Mouse (Mus musculus) intestine, postnatal 0 days (tissue): ENCODE measurements around the gene Mief2. TPM values are rescaled to one million over a fixed set of nuclear protein-coding genes. Genes with fewer than 3 reads are reported as not detected.

Source experiments
- ATAC-seq: fragments of 200-750 bp; cut with Nextera tagmentation; 2 replicates; pipeline ENCODE4 v1.8.0; 2017; ENCODE audit warnings: mild to moderate bottlenecking, moderate TSS enrichment, moderate library complexity
- H3K27ac ChIP-seq: fragments of 300-500 bp; sonication (generic); 2 replicates; pipeline ENCODE4 v1.5.1; 2014; ENCODE audit warnings: mild to moderate bottlenecking, low read depth, low read length, moderate library complexity
- H3K27me3 ChIP-seq: fragments of 300-500 bp; sonication (generic); replicated peaks from 2 replicates; pipeline ENCODE4 v1.6.1; 2014; ENCODE audit warnings: low read length, mixed read lengths; ENCODE audit not compliant: control insufficient read depth, insufficient read depth
- H3K36me3 ChIP-seq: fragments of 300-500 bp; sonication (generic); 2 replicates; pipeline ENCODE4 v1.6.1; 2014; ENCODE audit warnings: mild to moderate bottlenecking, moderate library complexity; ENCODE audit not compliant: control insufficient read depth, insufficient read depth
- H3K4me1 ChIP-seq: fragments of 300-500 bp; sonication (generic); replicated peaks from 2 replicates; pipeline ENCODE4 v1.6.1; 2014; ENCODE audit warnings: antibody characterized with exemption, low read length, mixed read lengths; ENCODE audit not compliant: control insufficient read depth, insufficient read depth
- H3K4me2 ChIP-seq: fragments of 300-500 bp; sonication (generic); replicated peaks from 2 replicates; pipeline ENCODE4 v1.6.1; 2014; ENCODE audit warnings: low read depth, mild to moderate bottlenecking, moderate library complexity
- H3K4me3 ChIP-seq: fragments of 300-500 bp; sonication (generic); 2 replicates; pipeline ENCODE4 v1.5.1; 2014; ENCODE audit warnings: low read depth, low read length
- H3K9ac ChIP-seq: fragments of 300-500 bp; sonication (generic); 2 replicates; pipeline ENCODE4 v1.6.1; 2014; ENCODE audit warnings: mild to moderate bottlenecking, low read depth, low read length
- H3K9me3 ChIP-seq: fragments of 300-500 bp; sonication (generic); 2 replicates; pipeline ENCODE4 v1.6.1; 2016; ENCODE audit warnings: mixed run types; ENCODE audit not compliant: control insufficient read depth
- CTCF ChIP-seq: sonication (generic); IDR thresholded peaks from 2 replicates; pipeline ENCODE4 v1.5.1; 2016; ENCODE audit warnings: low read depth, mild to moderate bottlenecking, control low read depth, antibody characterized with exemption, moderate library complexity
- WGBS: fragments of 180-500 bp; shearing (Covaris S2); extraction: QIAGEN DNeasy Blood & Tissue Kit; methylation state at CpG from one replicate; pipeline ENCODE4 v1.1.7; 2014; 5-methylcytosine and 5-hydroxymethylcytosine counted together
- polyA plus RNA-seq: library from polyadenylated mRNA; unstranded; fragments of >200 nt; fragmentation: Nextera tagmentation; extraction: Ambion mirVana; gene quantifications from 2 replicates; pipeline ENCODE4 v1.2.1, GENCODE M21; 2015

Mief2 gene
- polyA plus RNA-seq, 1 experiment from 2014 or later: 7.3 TPM

DNA sequence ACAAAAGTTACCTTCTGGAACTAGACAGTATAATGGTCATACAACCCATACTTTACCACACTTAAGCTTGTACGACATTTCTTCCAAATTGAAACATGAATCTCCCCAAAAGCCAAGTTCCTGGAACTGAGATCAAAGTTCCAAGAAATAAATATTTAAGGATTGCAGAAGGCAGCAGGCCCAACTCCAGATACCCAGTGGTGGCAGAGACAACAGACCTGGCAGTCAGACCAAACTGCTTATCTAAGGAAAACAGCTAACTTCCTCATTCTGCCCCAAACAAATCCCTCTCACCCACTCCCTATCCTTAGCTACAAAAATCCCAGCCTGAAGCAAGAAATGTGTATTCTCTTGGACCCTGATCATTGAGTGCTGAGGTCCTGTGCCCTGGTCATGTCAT is 46.6 kb downstream of the Mief2 start:
- ATAC-seq: no peak
- Histone ChIP-seq H3K27ac (no peak overlapping the region), H3K4me1 (peaks cover 8% of the 10 kb centered on the region), H3K4me3 (no peak overlapping the region), H3K9me3 (no peaks in the 10 kb centered on the region), H3K4me2 (no peak overlapping the region), H3K27me3 (no peaks in the 10 kb centered on the region), H3K9ac (no peak overlapping the region), H3K36me3 (peaks cover 7% of the 10 kb centered on the region; the same call in 1 of the 2 replicates)
- WGBS: 56% methylated on average over 1 of the region's 1 CpGs
- TF ChIP-seq CTCF: no peak

DNA sequence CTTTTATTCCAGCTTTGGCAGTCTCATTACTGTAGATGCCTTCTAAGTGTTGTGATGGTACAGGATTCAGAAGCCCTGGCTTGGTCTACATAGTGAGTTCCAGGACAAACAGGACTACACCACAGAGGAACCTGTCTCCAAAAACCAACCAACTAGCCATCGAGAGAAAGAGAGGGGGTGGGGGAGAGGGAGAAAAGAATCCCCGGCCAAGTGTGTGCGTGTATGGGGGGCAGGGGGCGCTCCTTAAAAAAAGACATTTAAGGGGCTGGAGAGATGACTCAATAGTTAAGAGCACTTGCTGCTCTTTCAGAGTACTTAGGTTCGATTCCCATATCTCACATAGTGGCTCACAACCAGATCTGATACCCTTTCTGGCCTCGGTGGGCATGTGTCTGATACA is 47.4 kb downstream of the Mief2 start:
- Histone ChIP-seq H3K9me3 (no peaks in the 10 kb centered on the region), H3K27me3 (no peaks in the 10 kb centered on the region), H3K4me3 (no peak overlapping the region), H3K4me2 (peak overlapping the region; percentile 83), H3K4me1 (peaks cover 15% of the 10 kb centered on the region), H3K36me3 (peaks cover 11% of the 10 kb centered on the region; the same call in 1 of the 2 replicates), H3K9ac (no peak overlapping the region), H3K27ac (no peak overlapping the region)
- no peak for TF ChIP-seq CTCF
- 50% methylated on average over 6 of the region's 6 CpGs for WGBS
- ATAC-seq: no peak

DNA sequence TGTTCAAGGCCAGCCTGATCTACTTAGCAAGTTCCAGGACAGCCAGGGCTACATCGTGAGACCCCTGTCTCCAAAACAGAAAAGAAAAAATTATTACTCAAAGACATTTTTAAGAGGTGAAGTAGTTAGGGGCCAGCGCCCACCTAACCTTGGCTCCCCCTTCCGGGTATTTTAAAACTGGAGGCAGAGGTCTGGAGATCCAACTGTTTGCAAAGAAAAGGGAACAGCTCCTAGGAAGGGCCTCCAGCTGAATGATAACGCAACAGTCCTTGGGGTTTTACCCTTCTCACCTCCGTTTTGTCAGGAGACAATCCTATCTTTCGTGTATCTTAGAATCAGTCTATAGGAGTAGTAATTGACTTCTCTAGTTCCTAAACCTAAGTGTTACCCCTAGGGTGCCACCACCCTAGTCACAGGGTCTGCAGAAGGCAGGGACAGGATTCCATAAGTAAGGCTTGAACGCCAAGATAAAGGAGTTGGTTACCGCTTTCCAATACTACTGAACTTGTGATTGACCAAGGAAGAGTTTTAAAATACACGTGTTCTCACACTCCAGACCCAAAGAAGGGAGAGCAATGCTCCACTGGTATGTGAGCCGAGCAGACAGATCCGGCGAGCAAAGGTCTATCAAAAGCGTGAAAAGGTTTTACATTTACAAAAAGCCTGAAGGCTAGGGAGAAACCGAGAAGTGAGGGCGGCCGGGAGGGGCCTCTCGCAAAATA is 48.1 kb downstream of the Mief2 start:
- WGBS: 3% methylated on average over 17 of the region's 17 CpGs
- no peaks in the 10 kb centered on the region for H3K27me3 ChIP-seq
- no peaks in the 10 kb centered on the region for H3K9me3 ChIP-seq
- peaks cover 11% of the 10 kb centered on the region; the same call in 1 of the 2 replicates for H3K36me3 ChIP-seq
- no peak for TF ChIP-seq CTCF
- H3K4me2 ChIP-seq: peak overlapping the region; percentile 83
- no peak for ATAC-seq
- H3K4me1 ChIP-seq: peaks cover 19% of the 10 kb centered on the region
- H3K27ac ChIP-seq: peak overlapping the region; percentile 90
- peak overlapping the region; percentile 77 for H3K9ac ChIP-seq
- peak overlapping the region; percentile 63 for H3K4me3 ChIP-seq

DNA sequence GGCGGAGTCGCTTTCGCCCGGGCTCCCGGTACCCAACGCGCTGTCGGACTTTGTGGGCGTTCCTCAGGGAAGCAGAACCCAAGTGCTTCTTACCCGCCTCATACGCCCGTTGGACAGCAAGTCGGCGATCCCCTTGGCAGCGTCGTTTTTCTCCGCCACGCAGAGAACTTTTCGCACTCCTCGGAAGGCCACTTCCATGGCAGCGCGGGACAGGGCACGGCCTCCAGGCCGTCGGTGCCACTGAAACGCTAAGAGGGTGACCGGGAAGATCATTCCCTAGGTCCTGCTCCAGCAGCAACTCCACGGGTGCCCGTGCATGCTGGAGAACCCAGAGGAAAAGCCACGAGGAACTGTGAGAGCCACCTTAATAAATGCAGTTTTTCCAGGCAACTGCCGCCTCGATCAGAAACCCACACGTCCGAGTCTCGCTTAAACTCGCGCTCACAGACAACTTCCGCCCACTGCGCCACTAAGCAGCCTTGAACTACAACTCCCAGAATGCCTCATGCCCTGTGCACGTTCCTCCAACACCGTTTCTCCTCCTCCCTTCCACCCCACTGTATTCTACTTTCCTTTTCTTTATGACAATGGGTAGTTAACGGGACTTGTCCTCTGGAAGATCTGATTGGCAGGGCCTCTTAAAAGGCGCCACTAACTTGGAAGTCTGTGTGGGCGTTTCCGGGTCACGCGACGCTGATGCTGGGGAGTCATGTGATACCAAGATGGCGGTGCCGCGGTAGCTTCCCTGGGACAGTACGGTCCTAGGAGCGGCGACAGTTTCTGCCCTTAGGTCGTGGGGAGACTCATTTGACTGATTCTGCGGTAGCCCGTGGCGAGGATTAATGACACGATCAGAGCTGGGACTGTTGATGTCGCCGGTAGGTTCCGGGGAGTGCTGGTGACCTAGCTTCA is 48.9 kb downstream of the Mief2 start, which contains the start of the genes Top3a and Smcr8:
Gene Top3a, minus strand, starts transcription at position 537 of the 912 bp plus-strand sequence.
Gene Smcr8, plus strand, starts transcription at position 696 of the 912 bp plus-strand sequence.
- Histone ChIP-seq H3K27ac (peak within 1 kb of the TSS; percentile 90), H3K4me1 (peaks cover 19% of the 10 kb centered on the region), H3K27me3 (no peaks in the 10 kb centered on the region), H3K4me3 (peak within 1 kb of the TSS; percentile 63), H3K9me3 (no peaks in the 10 kb centered on the region), H3K36me3 (peaks cover 11% of the 10 kb centered on the region; the same call in 1 of the 2 replicates), H3K9ac (peak within 1 kb of the TSS; percentile 77), H3K4me2 (peak within 1 kb of the TSS; percentile 83)
- peak; percentile 98 for ATAC-seq
- under 1% methylated on average over 62 of the region's 62 CpGs for WGBS
- TF ChIP-seq CTCF: no peak

DNA sequence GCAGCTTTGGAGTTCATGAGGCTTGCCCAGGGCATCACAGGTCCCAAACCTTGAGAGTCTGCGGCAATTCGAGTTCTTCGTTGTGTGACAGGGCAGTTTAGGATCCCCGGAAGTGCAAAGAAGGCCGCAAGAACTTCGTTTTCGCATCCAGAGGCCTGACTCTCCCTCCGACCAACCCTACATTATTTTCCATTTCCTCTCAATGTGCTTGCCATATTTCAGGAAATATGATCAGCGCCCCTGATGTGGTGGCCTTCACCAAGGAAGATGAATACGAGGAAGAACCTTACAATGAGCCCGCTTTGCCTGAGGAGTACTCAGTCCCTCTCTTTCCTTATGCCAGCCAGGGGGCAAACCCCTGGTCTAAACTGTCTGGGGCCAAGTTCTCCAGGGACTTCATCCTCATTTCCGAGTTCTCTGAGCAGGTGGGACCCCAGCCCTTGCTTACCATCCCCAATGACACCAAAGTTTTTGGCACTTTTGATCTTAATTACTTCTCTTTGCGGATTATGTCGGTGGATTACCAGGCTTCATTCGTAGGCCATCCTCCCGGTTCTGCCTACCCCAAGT is 49.7 kb downstream of the Mief2 start:
- no peaks in the 10 kb centered on the region for H3K27me3 ChIP-seq
- ATAC-seq: no peak
- no peaks in the 10 kb centered on the region for H3K9me3 ChIP-seq
- no peak for TF ChIP-seq CTCF
- 23% methylated on average over 16 of the region's 16 CpGs for WGBS
- H3K27ac ChIP-seq: peak overlapping the region; percentile 90
- H3K9ac ChIP-seq: peak overlapping the region; percentile 77
- H3K36me3 ChIP-seq: peaks cover 11% of the 10 kb centered on the region; the same call in 1 of the 2 replicates
- H3K4me3 ChIP-seq: peak overlapping the region; percentile 63
- peaks cover 19% of the 10 kb centered on the region for H3K4me1 ChIP-seq
- peak overlapping the region; percentile 83 for H3K4me2 ChIP-seq
